Mouse (Mus musculus): Measurements from ENCODE around the gene Stat5a.

Gene Stat5a

DNA sequence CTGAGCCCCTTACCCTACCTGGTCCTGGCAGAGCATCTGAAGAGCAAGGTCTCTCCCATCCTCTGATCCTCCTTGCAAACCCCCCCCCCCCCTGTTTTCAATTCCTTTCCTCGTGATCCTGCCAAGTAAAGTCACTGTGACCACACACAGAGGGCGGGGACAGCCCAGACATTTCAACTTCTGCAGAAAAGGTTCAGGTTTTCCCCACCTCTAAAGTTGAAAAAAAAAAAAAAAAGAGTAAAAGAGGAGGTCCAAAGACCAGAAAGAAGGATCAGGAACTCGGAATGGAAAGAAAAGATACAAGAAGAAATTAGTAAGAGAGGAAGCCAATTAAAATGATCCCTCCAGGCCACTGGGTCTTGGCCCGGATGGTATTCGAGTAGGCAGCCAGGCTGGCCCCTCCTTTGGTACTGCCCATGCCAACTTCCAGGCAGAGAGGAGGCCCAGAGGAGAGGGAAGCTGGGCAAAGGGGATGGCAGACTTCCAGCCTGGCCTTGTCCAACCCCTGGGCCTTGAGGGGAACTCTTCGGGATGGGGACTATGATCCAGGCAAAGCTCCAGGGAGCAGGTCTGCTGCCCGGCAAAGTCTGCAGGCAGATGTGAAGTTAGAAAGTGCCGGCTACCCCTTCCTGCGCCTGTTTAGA is at the start of gene Stat5a:
Stat5a (plus strand) TSS at position 417 of the 644 bp plus-strand sequence.
- no peak for DNase-seq (ENCODE audit: low read depth, low spot score)

DNA sequence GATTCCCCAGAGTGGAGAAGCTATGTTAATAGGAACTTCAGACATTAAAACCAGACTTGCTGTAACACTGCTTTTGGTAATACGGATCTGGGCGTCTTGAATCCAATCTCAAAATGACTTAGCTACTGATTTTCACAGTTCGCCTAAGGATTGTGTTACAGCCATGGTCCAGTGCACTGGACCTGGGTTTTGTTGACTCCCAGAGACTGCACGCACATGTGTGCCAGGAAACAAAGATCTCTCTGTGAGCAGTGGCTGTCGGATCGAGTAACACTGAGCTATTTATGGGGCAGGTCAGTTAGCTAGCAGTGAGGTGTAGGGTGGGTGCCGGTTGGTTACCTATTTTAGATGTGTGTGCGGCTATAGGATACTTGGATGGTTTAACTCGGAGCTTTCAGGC is 48.6 kb upstream of the Stat5a start:
- no peak for DNase-seq (ENCODE audit: low read depth, low spot score)

DNA sequence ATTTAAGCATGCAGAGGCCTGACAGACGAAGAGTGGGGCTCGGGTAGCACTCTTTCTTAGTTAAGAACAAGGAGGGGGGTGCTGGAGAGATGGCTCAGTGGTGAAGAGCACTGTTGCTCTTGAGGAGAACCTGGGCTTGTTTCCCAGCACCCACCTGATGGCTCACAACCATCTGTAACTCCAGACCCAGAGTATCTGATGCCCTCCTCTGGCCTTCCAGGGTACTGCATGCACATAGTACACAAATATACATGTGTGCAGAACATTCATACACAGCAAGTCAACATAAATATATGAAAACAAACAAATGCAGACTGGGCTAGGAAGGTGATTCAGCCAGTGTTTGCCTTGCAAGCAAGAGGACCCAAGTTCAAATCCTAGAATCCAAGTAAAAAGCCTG is 48.0 kb upstream of the Stat5a start:
- DNase-seq (ENCODE audit: low read depth, low spot score): no peak

DNA sequence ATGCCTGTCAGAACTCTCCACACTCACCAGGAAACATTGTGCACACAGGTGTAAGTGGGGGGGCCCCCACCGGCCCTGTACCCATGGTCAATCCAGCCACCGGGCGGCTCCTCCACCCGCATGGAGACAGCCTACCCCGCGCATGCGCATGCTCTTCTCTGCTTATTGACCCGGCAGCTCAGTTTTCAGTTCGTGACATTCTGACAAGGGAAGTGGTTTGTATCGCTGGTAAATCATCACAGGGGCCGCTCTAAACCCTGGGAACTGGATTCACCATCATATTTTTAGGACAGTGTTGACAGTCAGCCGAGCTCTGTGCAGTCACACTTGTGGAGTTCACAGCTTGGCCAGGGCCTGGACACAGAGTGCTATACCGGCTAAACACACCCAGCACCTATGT is 44.7 kb upstream of the Stat5a start:
- no peak for DNase-seq (ENCODE audit: low read depth, low spot score)

DNA sequence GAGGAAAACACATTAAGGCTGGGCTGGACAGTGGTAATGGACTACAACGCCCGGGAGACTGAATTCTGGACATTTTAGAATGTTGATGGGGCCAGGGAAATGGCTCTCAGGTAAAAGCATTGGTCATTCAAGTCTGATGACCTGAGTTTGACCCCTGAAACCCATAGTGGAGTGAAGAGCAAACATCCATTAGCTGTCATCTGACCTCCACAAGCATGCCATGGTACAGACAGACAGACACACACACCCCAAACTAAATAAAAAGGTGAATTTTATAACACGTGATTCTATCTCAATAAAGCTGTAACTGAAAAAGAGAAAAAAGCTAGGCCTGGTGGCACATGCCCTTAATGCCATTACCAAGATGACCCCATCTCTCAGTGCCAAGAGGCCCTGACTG is 42.8 kb upstream of the Stat5a start:
- DNase-seq (ENCODE audit: low read depth, low spot score): no peak

DNA sequence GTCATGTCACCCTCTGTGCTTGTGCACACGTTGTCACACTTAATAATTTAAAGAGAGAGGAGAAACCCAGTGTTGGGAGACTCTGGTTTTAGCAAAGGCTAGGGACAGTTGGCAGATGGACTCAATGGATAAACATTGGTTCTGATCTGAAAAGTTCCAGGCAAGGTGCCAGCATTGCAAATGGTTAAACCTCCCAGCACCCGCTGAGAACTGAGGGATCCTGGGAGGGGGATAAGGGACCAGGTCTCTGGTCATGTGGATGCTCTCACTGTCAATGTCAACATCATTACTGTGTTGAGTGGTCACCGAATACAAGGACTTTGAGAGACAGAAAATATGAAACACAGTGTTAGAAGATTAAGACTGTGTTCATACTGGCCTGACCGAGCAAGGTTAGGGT is 42.4 kb upstream of the Stat5a start:
- DNase-seq (ENCODE audit: low read depth, low spot score): no peak

DNA sequence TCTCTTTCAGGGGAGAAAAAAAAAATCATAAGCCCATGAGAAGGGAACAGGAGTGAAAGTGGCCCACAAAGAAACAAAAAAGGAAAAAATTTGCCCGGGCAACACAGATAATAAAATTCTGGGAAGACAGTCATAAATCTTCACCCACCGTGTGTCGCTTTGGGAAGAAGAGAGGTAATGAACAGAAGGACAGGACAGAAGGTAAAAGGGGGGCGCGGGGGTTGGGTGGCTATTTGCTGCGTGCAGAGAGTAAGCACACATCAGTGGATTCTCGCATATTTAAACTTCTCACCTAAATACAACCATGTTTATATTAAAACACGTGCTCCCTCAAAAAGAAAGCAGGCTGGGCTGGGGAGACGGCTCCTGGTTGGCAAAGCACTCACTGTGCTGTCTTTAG is 41.8 kb upstream of the Stat5a start:
- no peak for DNase-seq (ENCODE audit: low read depth, low spot score)

DNA sequence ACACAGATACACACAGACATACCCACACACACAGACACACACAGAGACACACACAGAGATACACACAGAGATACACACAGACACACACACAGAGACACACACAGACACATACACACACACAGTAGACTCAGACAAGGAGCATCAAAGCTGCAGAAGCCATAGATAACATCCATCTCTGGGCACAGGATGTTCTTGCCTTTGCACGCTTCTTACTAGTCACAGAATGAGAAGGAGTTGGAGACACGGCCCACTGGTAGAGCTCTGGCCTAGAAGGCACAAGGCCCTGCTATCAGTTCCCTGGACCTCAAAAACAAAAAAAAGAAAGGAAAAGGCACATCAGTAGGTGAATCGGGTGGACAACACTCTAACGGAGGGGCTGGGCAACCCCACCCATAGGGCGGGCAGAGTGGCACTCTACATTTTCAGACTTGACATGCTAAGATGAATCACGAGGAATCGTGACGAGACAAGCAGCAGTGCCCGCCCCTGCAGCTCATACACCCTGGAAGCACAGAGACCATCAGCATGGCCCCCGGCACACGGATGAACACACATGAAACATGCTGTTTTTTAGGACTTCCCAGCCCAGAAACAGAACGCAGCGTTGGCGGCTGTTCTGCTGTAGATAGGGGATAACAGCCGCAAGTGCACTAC is 40.7 kb upstream of the Stat5a start:
- no peak for DNase-seq (ENCODE audit: low read depth, low spot score)

DNA sequence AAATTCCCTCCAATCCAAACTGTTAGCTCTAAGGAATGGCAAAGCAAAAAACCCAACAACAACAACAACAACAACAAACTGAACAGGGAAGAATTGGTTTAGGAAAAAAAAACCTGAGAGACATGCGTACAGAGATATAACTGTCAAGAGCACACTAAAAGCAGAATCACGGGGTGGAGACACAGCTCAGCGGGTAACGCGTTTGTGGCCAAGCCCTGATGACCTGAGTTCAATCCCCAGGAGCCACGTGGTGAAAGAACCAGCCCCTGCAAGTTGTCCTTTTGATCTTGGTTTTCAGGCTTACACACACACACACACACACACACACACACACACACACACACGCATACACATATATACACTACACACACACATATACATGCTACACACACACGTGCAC is 40.1 kb upstream of the Stat5a start:
- DNase-seq (ENCODE audit: low read depth, low spot score): no peak

DNA sequence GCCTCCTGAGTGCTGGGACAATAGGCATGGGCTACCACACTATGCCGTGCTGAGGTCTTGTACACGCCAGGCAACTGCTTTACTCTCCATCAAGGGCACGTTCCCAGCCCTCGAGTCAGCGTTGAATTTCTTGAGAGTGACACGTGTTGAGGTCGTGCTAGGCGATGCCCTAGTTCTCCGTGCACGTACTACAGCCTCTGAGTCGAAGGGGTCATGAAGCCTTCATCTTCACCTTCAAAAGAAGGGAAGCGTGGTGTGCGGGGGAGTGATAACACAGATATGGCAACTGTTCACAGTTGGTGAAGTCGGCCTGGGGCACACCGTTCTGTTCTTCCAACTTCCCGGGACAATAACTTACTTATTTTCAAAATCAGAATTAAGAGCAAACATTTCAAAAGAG is 39.5 kb upstream of the Stat5a start:
- DNase-seq (ENCODE audit: low read depth, low spot score): no peak

DNA sequence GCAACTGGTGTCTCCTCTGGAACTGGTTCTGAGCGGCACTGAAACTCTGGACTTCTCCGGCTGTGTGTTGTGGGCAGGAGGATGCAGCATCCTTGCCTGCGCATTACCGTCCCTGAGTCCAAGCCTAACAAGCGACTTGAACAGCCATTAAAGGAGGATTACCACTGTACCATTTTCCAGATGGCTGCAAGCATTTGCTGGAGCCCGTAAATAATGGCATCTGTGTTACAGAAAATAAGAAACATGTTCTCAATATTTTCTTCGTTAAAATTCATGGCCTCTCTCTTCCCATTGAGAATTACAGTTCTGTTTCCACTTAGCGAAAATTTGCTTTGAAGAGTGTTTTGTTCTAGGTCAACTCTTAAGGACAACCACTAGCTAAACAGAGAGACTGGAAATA is 39.1 kb upstream of the Stat5a start:
- DNase-seq (ENCODE audit: low read depth, low spot score): no peak

DNA sequence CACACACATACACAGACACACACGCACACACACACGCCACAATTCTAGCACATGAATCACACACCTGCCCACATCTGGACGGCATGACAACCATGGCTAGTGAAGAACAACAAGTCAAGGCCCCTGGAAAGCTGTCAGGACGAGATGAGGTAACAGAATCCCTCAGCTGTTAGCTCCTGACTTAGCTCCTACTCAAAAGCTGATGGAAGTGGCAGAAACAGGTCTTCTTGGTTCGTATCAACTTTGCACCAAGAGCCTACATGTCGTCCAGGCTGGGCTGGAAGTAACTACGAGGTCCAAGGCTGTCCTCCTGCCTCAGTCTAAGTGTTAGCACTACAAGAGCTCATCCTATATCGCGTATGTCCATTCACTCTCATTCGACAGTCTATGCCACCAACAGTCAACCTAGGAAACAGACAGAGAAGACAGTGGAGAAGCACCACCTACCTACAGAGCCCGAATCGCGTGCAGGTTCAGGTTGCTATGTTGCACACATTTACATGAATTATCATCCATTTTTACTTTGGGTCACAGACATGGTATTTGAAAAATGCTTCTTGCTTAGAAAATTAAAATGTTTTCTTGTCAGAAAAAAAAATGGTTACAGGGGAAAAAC is 37.4 kb upstream of the Stat5a start:
- no peak for DNase-seq (ENCODE audit: low read depth, low spot score)

DNA sequence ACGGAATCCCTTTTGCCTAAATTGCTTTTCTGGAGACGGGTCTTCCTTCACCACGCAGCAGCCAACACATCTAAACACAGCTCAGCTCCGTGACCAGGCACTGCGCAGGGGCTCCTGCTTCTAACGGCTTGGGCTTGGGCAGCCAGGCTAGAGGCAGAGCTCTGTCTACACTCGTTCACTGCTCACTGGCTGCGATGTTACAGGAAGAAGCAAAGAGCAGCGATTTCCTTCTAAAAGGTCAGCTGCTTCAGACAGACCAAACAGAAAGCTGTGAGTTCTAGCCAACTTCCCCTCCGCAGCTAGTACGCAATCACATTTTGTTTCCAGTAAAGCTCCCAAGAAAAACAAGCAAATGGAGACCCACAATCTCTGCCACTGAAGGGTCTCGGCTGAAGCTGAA is 36.8 kb upstream of the Stat5a start:
- no peak for DNase-seq (ENCODE audit: low read depth, low spot score)

DNA sequence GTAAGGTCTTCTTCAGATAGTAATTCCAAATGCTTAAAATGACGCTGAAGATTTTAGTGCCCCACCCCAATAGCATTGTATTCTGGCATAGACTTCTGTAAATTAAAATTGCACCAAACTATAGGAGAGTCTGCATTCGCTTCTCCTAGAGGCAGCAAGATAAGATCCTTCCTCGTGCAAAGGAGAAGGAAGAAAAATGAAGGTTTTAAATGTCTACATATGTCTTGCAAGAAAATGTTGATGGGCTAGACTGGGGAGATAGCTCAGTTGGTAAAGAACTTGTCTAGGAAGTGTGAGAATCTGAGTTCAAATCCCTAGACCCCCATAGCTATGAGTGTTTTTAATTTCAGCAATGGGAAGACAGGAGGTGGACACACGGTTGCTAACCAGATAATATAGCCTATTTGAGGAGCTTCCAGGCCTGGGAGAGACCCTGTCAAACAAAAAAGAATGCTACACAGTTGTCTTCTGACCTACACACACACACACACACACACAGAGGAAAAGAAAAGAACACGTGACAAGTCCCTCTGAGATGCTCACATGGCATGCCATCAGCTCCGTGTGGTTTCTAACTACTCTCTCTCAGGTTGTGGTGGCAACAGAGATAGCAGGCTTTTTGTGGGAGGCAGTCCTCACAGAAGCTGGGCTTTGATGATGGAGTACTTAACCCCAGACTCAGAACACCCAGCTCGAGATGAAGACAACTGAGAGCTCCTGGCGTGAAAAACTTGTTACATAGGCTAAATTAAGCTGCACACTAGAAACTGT is 35.4 kb upstream of the Stat5a start:
- no peak for DNase-seq (ENCODE audit: low read depth, low spot score)

DNA sequence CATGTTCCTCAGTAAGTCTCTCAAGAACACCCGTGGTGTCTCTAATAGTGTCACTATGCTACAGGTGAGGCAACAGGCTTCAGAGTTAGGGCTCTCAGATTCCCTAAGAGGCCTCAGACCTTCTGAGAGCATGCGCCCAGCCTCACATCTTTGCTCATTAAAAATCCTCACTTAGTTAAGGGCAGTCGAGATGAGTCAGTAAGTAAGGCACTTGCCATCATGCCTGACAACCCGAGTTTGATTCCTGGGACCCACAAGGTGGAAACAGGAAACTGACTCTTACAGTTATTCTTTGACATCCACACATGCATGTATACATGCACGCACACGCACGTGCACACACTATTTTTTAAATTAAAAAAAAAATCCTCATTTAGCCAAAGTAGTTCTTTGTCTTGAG is 34.7 kb upstream of the Stat5a start:
- no peak for DNase-seq (ENCODE audit: low read depth, low spot score)

DNA sequence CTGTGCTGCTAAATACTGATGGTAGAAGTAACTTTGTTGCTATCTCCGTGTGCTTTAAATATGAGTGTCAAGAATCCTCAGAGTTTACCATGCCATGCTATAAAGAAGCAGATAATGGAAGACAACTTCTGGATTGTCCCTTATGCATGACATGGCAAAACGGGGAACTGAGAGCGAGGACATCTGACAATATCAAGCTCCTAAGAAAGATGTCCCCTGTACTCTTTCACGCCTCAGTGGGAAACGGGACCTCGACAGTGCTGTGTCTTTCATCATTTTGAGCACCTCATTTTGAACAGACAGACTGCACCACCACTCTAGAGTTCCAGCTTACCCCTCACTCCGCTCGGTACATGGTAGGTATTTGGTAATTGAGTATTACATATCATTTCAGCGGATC is 33.7 kb upstream of the Stat5a start:
- DNase-seq (ENCODE audit: low read depth, low spot score): no peak

DNA sequence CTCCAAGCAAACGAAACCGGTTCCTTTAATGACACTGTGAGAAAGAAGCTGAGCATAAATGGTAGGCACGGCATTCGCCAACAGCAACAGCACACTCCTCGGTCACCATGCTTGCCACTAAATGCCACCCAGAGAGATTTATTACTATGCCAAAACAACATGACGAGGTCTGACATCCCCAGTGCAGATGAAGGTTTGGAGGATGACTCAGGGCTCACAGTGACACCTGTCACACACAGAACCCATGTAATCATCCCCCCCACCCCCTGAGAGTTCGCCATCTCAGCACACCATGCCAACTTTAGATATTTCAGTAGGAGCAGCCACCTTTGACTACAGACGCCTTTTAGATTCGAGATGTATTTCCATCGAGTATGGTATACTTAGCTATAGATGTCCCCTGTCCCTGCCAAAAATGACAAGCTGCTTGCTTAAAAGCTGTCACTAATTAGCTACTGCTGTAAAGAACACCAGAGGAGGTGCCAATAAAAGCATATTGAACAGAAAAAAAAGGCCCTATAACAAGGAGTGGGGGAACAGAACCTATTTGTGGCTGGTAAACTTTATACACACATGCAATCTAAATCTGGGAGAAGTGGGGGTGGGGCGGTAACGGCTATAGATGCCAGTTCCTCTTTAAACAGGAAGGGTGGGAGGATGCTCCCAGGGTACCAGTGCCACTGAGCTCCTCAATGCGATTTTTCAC is 32.8 kb upstream of the Stat5a start:
- no peak for DNase-seq (ENCODE audit: low read depth, low spot score)

DNA sequence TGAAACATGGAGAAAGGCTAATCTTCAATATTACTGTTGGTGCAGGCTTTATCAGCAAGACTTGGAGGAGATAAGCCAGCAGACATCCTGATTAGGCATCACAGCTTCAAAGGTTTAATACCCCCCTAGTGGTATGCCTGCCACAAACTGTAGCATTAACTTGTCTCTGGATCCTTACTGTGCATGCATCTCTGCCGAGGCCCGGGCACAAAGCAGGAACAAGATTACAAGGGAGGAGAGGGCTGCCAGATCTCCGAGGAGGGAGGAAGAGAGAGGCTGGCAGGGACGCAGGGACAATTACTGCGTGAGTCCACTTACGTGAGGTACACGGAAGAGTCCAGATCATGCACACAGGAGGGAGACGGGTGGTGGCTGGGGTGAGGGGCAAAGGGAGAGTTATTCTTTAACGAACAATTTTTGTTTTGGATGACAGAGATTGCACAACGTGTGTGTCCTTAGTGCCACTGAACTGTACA is 30.4 kb upstream of the Stat5a start:
- no peak for DNase-seq (ENCODE audit: low read depth, low spot score)

DNA sequence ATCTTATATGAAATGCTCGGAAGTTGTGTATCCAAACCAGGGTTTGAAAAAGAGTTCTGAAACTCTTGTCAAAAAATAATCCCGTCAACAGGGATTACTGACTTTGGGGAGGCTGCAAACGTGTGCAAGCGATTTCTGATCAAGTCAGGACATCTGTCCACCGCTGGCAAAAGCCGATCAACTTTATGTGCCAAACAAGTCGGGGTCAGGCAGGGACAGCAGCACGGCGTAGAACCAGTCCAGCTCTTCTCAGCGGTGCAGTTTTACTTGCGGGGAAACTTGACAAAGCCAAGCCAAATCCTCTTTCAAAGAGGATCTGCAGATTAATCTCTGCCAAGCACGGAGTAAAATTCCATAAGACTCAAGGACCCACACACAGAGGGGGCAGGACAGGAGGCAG is 29.5 kb upstream of the Stat5a start:
- DNase-seq (ENCODE audit: low read depth, low spot score): no peak

DNA sequence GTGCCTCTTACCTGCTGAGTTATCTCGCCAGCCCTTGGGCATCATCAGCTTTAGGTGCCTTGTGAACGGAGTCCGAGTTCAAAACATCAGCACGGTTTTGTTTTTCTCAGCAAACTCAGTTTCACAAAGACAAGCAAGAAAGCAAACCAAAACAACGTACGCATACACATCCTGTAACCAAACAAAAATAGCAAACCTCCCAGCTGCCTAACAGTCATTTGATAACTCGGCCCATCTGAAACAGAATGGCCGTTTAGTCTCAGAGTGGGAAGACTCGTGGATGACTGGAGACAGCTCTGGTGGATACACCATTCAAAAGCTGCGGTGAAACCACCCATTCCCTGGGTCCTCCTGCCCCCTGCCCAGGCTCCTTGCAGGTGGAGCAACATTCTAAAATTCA is 27.8 kb upstream of the Stat5a start:
- no peak for DNase-seq (ENCODE audit: low read depth, low spot score)

DNA sequence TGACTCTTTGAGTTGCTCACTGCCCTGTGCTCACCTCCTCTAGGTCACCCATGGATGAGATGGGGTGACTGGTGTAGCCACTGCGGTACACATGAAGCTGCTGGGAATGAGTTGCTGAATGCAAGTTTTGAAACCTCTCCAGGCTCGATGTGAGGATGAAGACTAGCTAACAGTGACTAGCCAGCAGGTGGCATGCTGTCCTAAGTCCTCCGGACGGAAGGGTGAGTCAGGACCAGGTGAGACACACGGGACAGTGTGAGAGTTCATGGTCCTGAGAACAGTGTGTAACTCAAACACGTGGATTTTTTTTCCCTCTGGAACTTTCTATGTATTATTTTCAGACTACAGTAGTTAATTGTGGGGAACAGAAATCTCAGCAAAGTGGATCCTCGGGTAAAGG is 25.7 kb upstream of the Stat5a start:
- DNase-seq (ENCODE audit: low read depth, low spot score): no peak

Measured in retina, adult 2 months (tissue).